Mouse (Mus musculus) MEL (cell line): Measurements from ENCODE around the gene Nudt14.

ENCODE experiments used
- CTCF ChIP-seq, 3 experiments: IDR thresholded peaks in 2 of 3; conservative IDR thresholded peaks in 1 of 3; 2 replicates each; pipeline ENCODE4 v1.5.1; 2011 to 2012; ENCODE audit warnings: low read length in 3 of 3, low read depth in 2 of 3, mild to moderate bottlenecking in 2 of 3, improper control_type of control experiment in 1 of 3, inconsistent platforms in 1 of 3, mixed read lengths in 1 of 3, moderate library complexity in 1 of 3; ENCODE audit not compliant: control insufficient read depth in 1 of 3, insufficient read depth in 1 of 3, poor library complexity in 1 of 3, severe bottlenecking in 1 of 3
- ELF1 ChIP-seq: IDR thresholded peaks from 2 replicates; pipeline ENCODE4 v1.6.1; 2014; ENCODE audit warnings: low read depth, mild to moderate bottlenecking, inconsistent platforms, low read length, improper control_type of control experiment, moderate library complexity
- GATA1 ChIP-seq: IDR thresholded peaks from 2 replicates; pipeline ENCODE4 v1.6.1; 2011; ENCODE audit warnings: low read depth, low read length, improper control_type of control experiment
- MEF2A ChIP-seq: IDR thresholded peaks from 2 replicates; pipeline ENCODE4 v1.6.1; 2014; ENCODE audit warnings: low read depth, mild to moderate bottlenecking, inconsistent platforms, low read length, improper control_type of control experiment; ENCODE audit not compliant: poor library complexity, insufficient replicate concordance, severe bottlenecking; ENCODE audit errors: extremely low read depth
- POLR2A ChIP-seq, 2 experiments: IDR thresholded peaks; 2 replicates each; pipeline ENCODE4 v1.6.1; 2011 to 2012; ENCODE audit warnings: low read length in 2 of 2, mild to moderate bottlenecking in 2 of 2, control low read depth in 1 of 2, improper control_type of control experiment in 1 of 2, low read depth in 1 of 2, moderate library complexity in 1 of 2; ENCODE audit not compliant: control insufficient read depth in 1 of 2, insufficient read depth in 1 of 2, poor library complexity in 1 of 2
- RAD21 ChIP-seq: IDR thresholded peaks from 2 replicates; pipeline ENCODE4 v1.6.1; 2011; ENCODE audit warnings: mild to moderate bottlenecking, low read depth, low read length, improper control_type of control experiment
- ZKSCAN1 ChIP-seq: IDR thresholded peaks from 2 replicates; pipeline ENCODE4 v1.6.1; 2012; ENCODE audit warnings: low read depth, mild to moderate bottlenecking, inconsistent platforms, low read length, improper control_type of control experiment, moderate library complexity

GRCm38 (mm10) chr12:112898960-112899359, 43.0 kb downstream of the Nudt14 start:
- TF ChIP-seq MEF2A: no peak
- TF ChIP-seq GATA1: no peak
- no peak for TF ChIP-seq ZKSCAN1
- no peak for TF ChIP-seq ELF1
- TF ChIP-seq CTCF (IDR thresholded peaks at IDR 0.05 in 2 of 3, conservative IDR thresholded peaks at IDR 0.05 in 1 of 3; ENCODE audit: control insufficient read depth in 1 of 3, insufficient read depth in 1 of 3, low read depth in 2 of 3, low read length in 3 of 3, poor library complexity in 1 of 3, severe bottlenecking in 1 of 3): no peak
- no peak for TF ChIP-seq POLR2A (IDR thresholded peaks at IDR 0.05; ENCODE audit: control insufficient read depth in 1 of 2, insufficient read depth in 1 of 2, low read depth in 1 of 2, low read length in 2 of 2, poor library complexity in 1 of 2)
- TF ChIP-seq RAD21: no peak
